Mouse (Mus musculus): Measurements from ENCODE around the gene Med22.

Gene Med22

DNA sequence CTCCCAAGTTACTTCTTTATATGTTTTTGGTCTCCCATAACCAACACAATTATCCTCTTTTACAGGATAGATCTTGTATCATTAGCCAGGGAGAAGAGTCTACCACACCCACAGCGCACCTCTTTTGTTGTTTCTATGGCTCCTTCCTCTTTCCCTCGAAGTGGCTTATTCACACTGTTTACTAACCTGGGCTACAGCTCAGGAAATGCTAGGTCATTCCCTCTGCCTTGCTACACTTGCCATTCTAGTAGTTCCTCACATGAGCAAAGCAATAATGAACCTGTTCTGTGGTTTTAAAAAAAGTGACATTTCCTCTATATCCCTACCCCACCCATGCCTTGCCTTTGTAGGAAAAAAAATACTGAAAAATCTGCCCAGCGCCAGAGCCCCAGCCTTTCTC is 47.6 kb downstream of the Med22 start:
- no peak for DNase-seq
